Mouse (Mus musculus): ENCODE data around the gene Btbd9.

- no peak for TF ChIP-seq POLR2A (IDR thresholded peaks at IDR 0.05; ENCODE audit: low read depth, low read length)
- TF ChIP-seq CTCF (conservative IDR thresholded peaks at IDR 0.05; ENCODE audit: insufficient read depth, insufficient read length, low read depth, low read length): no peak
These were observed 95.9 kb downstream of the Btbd9 start for GRCm38 (mm10) chr17:30480381-30480780.
